Mouse (Mus musculus): ENCODE data around the gene Ttll11.

- no peak for TF ChIP-seq POLR2A (IDR thresholded peaks at IDR 0.05; ENCODE audit: control insufficient read depth, low read depth, low read length)
- no peak for TF ChIP-seq CTCF (IDR thresholded peaks at IDR 0.05; ENCODE audit: control insufficient read depth, insufficient read depth, insufficient replicate concordance, low read depth, low read length)
Observed at GRCm38 (mm10) chr2:35747371-35748035, 232.2 kb downstream of the Ttll11 start.

Measured in testis, adult 2 months (tissue).